Mouse (Mus musculus): ENCODE measurements around the gene Tmem51. TPM values are rescaled to one million over a fixed set of nuclear protein-coding genes. Genes with fewer than 3 reads are reported as not detected.

The Tmem51 gene
- 28.3 and 32.7 TPM in 2 replicates for polyA plus RNA-seq (2012; rRNA removed)

DNA sequence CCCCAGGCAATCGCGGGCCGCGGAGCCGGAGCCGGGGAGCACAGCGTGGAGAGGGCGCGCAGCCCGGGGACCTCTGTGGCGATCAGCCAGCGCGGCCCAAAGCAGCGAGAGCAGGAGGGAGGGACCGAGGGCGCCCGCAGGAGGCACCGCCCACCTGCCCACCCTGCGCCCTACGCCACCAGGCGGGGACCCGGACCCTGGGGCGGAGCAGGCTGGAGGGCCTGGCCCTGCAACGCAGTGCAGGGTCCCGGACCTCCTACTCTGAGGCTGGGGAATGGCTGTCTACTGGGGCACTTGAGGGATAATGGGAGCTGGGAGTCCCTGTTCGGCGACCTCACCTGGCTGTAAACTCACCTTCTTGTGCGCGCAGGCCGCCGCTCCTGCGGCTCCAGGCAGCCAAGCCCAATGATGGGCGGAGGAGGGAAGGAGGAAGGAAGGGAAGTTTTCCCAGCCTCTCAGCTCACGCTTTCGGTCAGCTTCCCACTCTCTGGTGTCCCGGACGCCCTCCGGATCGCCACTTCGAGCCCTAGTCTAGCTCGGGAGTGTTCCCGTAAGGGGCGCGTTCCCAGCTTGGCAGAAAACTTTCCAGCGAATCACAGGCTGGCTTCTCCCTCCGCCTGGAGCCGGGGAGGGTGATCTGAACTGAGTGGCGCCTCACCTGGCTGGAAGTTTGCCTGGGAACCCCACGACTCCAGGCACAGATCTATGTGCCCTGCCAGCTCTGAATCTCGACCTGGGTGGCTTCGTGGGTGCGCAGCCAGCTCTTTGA lies at the start of gene Tmem51:
Gene Tmem51, minus strand, starts transcription at position 174 of the 769 bp plus-strand sequence.

DNA sequence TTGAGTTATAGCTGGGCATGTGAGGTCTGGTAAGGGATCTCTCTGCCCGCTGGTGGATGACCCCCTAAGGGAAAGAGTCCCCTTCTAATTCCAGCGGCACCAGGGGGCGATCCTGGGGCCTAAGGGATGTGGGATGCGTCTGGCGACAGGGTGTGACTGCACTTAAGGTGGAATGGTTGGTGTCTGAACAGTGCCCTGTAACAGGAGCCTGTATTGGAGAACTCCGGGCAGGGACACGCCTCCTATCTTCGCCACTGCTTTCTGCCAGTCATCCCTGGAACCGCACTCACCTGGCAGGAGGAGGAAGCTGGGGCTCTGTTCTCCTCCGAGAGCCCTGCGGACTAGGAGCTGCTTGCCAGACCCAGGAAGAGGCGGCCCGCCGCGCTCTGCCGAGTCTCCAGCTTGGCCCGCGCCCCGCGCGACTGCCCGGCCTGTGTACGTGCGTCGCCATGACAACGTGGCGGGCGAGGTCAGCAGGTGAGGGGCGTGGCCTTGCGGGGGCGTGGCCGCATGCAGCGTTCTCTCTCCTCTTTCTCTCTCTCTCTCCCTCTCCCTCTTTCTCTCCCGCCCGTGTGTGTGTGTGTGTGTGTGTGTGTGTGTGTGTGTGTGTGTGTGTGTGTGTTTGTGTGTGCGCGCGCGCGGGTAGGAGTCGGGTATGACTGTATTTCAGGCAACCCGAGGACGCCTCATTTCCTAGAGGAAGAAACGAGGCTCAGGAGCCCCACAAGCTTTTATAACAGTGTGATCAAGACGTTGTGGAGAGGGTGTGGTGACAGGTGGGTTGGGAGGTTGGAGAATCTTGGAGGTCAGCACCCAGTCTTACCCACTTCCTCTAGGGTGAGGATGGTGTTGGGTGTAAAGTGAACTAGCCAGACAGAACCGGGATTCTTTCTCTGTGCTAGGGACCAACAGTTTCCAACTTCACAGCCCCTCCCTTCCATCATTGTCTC lies 69.2 kb downstream of the Tmem51 start, which contains the start of gene Fhad1:
Gene Fhad1, minus strand, starts transcription at position 424 of the 950 bp plus-strand sequence.

Other genes with a start within 250 kb of the Tmem51 start
- 0.84 and 1,055 TPM in 2 replicates for gene Ctrc, start 237.9 kb downstream of the Tmem51 start, polyA plus RNA-seq (2012; rRNA removed)
- 224 and 309 TPM in 2 replicates for gene Efhd2, start 209.4 kb downstream of the Tmem51 start, polyA plus RNA-seq (2012; rRNA removed)
- 0.44 and 1.6 TPM in 2 replicates for gene Fhad1, start 69.2 kb downstream of the Tmem51 start, polyA plus RNA-seq (2012; rRNA removed)
- gene Kazn, start 155.1 kb upstream of the Tmem51 start, polyA plus RNA-seq (2012; rRNA removed): 20.0 and 23.1 TPM in 2 replicates